Comparison of ENCODE assay signal across 9 mouse cellular contexts in the genomic region with DNA sequence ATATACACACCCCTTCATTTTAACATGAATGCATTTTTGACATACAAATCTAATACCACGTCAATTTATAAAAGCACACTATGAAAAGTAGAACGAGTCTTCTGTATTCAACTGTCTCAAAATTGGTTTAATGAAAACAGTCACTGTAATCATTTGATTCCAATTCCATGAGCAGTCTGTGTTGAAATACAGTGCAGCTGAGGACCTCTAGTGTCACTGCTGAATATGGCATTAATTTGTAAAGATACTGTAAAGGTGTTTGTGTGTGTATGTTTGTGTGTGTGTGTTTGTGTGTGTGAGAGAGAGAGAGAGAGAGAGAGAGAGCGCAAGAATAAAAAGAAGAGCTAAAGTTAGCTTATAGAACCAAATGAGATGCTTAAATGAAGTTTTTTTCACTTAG. TPM values are rescaled to one million over a fixed set of nuclear protein-coding genes. Genes with fewer than 3 reads are reported as not detected.
DNase-seq lines count a peak whose midpoint lies in the region; ATAC-seq and TF ChIP-seq lines count a peak whose summit lies in the region.
"Had no signal": no experiment of that assay in that cellular context is flagged by ENCODE, and none has a peak within 500 bp of the region (broad histone marks: within the 10 kb centered on the region; RNA-seq: fewer than 3 reads in every experiment).

No protein-coding gene starts in this region.

- H3K4me3 ChIP-seq in intestine, postnatal 0 days (ENCODE audit: low read depth, low read length): no peak overlapping the region
- no peak overlapping the region for H3K4me3 ChIP-seq in intestine, embryonic 16.5 days (ENCODE audit: low read length)
- H3K4me3 ChIP-seq in CH12.LX (replicated peaks in 1 of 3; ENCODE audit: low read depth in 2 of 3, low read length in 2 of 3, poor library complexity in 1 of 3): no peak overlapping the region

- 77% methylated on average over 3 of the region's 3 CpGs for WGBS in intestine, postnatal 0 days
- WGBS in intestine, embryonic 16.5 days: 73% methylated on average over 3 of the region's 3 CpGs

- TF ChIP-seq EP300 in CH12.LX (IDR thresholded peaks at IDR 0.05; ENCODE audit: low read length): no peak

- peak; percentile 94 for TF ChIP-seq RAD21 in CH12.LX (IDR thresholded peaks at IDR 0.05; ENCODE audit: low read depth, low read length)

- no peak overlapping the region for H3K4me2 ChIP-seq in intestine, postnatal 0 days (replicated peaks; ENCODE audit: low read depth)
- H3K4me2 ChIP-seq in intestine, embryonic 16.5 days (ENCODE audit: low read depth, low read length): no peak overlapping the region
- no peak overlapping the region for H3K4me2 ChIP-seq in CH12.LX (ENCODE audit: insufficient read depth, low read depth, poor library complexity, severe bottlenecking)

- in situ Hi-C loops in CH12.LX (cut with MboI; ENCODE audit: low pct_ligation_motif_present, low pct_unique_long_range_greater_than_20kb, low sequenced_read_pairs): loop anchor here (10.0 kb wide), 1 partner anchor 197 kb away; no protein-coding TSS in a partner anchor

- TF ChIP-seq CTCF in intestine, postnatal 0 days (IDR thresholded peaks at IDR 0.05; ENCODE audit: low read depth): peak; percentile 82
- peak in 1 of 2 experiments; percentile 86; a peak in 3 of 4 replicates for TF ChIP-seq CTCF in CH12.LX (conservative IDR thresholded peaks at IDR 0.05 in 1 of 2, IDR thresholded peaks at IDR 0.05 in 1 of 2; ENCODE audit: low read depth in 2 of 2, low read length in 2 of 2)

- ATAC-seq in intestine, postnatal 0 days: no peak
- no peak for ATAC-seq in intestine, embryonic 16.5 days

- no peaks in the 10 kb centered on the region for H3K9me3 ChIP-seq in intestine, postnatal 0 days (ENCODE audit: control insufficient read depth)
- H3K9me3 ChIP-seq in intestine, embryonic 16.5 days (ENCODE audit: control insufficient read depth, low read length): no peaks in the 10 kb centered on the region
- no peaks in the 10 kb centered on the region for H3K9me3 ChIP-seq in CH12.LX (replicated peaks; ENCODE audit: low read length)

- TF ChIP-seq POLR2A in CH12.LX (IDR thresholded peaks at IDR 0.05; ENCODE audit: low read depth, low read length): no peak

- H3K79me2 ChIP-seq in CH12.LX (replicated peaks; ENCODE audit: control insufficient read depth, extremely low read depth, insufficient read depth, poor library complexity, severe bottlenecking): no peaks in the 10 kb centered on the region

- H3K27ac ChIP-seq in intestine, postnatal 0 days (ENCODE audit: low read depth, low read length): no peak overlapping the region
- H3K27ac ChIP-seq in intestine, embryonic 16.5 days (ENCODE audit: low read length): no peak overlapping the region
- H3K27ac ChIP-seq in CH12.LX (ENCODE audit: insufficient read depth, low read depth): no peak overlapping the region

- H3K9ac ChIP-seq in intestine, postnatal 0 days (ENCODE audit: low read depth, low read length): no peak overlapping the region
- H3K9ac ChIP-seq in intestine, embryonic 16.5 days (ENCODE audit: low read depth, low read length): no peak overlapping the region
- no peak overlapping the region for H3K9ac ChIP-seq in CH12.LX (ENCODE audit: insufficient read depth, low read depth)

- DNase-seq in 3T3-L1 (ENCODE audit: low read depth, low spot score) (peak; percentile 70), CH12.LX (ENCODE audit: extremely low read depth) (peak; percentile 47)
- DNase-seq in forelimb bud, embryonic 11.5 days (ENCODE audit: low read depth, low spot score): peak; percentile 26
- DNase-seq in frontal cortex, postnatal 25 days (ENCODE audit: low spot score in 2 of 2): no peak
- no peak for DNase-seq in urinary bladder, adult 18-20 months (ENCODE audit: low spot score in 2 of 2)
- DNase-seq in frontal cortex, postnatal 10 days (ENCODE audit: low spot score in 2 of 2): no peak
- DNase-seq: right cerebral cortex, adult 18-20 months had no signal

- no peaks in the 10 kb centered on the region for H3K4me1 ChIP-seq in intestine, postnatal 0 days (replicated peaks; ENCODE audit: control insufficient read depth, insufficient read depth, low read length)
- H3K4me1 ChIP-seq in intestine, embryonic 16.5 days (ENCODE audit: control insufficient read depth, insufficient read depth, low read length): no peaks in the 10 kb centered on the region
- no peaks in the 10 kb centered on the region for H3K4me1 ChIP-seq in CH12.LX (ENCODE audit: control insufficient read depth in 1 of 2, insufficient read depth in 2 of 2)

- peaks cover 7% of the 10 kb centered on the region; the same call in 1 of the 2 replicates for H3K36me3 ChIP-seq in intestine, postnatal 0 days (ENCODE audit: control insufficient read depth, insufficient read depth)
- no peaks in the 10 kb centered on the region for H3K36me3 ChIP-seq in intestine, embryonic 16.5 days (ENCODE audit: control insufficient read depth, insufficient read depth, low read length)
- H3K36me3 ChIP-seq in CH12.LX (replicated peaks in 1 of 2; ENCODE audit: control insufficient read depth in 1 of 2, insufficient read depth in 1 of 2, low read length in 1 of 2): peaks cover 7 to 49% of the 10 kb centered on the region in 2 experiments

- no peaks in the 10 kb centered on the region for H3K27me3 ChIP-seq in intestine, postnatal 0 days (replicated peaks; ENCODE audit: control insufficient read depth, insufficient read depth, low read length)
- H3K27me3 ChIP-seq in intestine, embryonic 16.5 days (replicated peaks; ENCODE audit: control insufficient read depth, insufficient read depth, low read length): no peaks in the 10 kb centered on the region
- H3K27me3 ChIP-seq in CH12.LX (replicated peaks): no peaks in the 10 kb centered on the region

- dilution Hi-C loops in CH12.LX (cut with MboI; ENCODE audit: extremely low pct_ligation_motif_present, extremely low pct_unique_long_range_greater_than_20kb, low sequenced_read_pairs): no loop called here

TF ChIP-seq in CH12.LX, 34 proteins besides CTCF, POLR2A, EP300 and RAD21:
- peak; percentile 72 for TF ChIP-seq SMC3 (IDR thresholded peaks at IDR 0.05; ENCODE audit: low read depth, low read length)
- TF ChIP-seq ZNF384 (IDR thresholded peaks at IDR 0.05; ENCODE audit: low read depth, low read length): no peak
- no peak for TF ChIP-seq E2F4 (IDR thresholded peaks at IDR 0.05; ENCODE audit: insufficient replicate concordance, low read depth, low read length)
- 0 out of 2 replicates have a peak, but pooled peaks have one; percentile 37 for TF ChIP-seq JUND (conservative IDR thresholded peaks at IDR 0.05; ENCODE audit: low read depth, low read length)
- TF ChIP-seq NELFE (IDR thresholded peaks at IDR 0.05; ENCODE audit: low read depth, low read length): no peak

RNA-seq across cellular contexts. Expression of gene Aimp1, which starts 17.2 kb away (rescaled TPM):
- 73.0 and 75.4 TPM in 2 replicates for polyA plus RNA-seq in intestine, postnatal 0 days (2015; fragmentation: Nextera tagmentation; extraction: Ambion mirVana)
- polyA plus RNA-seq in intestine, embryonic 16.5 days (2015; fragmentation: Nextera tagmentation; extraction: Ambion mirVana): 75.5 and 78.8 TPM in 2 replicates
- 305 and 307 TPM in 2 replicates for total RNA-seq in CH12.LX (2012; rRNA removed)
- total RNA-seq in CH12.LX (2014; rRNA removed): 390 and 444 TPM in 2 replicates
- polyA plus RNA-seq in CH12.LX (2012; ENCODE audit: insufficient read length, low read depth): 298 and 328 TPM in 2 replicates

RNA-seq across cellular contexts. Expression of gene Tbck, which starts 17.4 kb away (rescaled TPM):
- 7.7 and 9.5 TPM in 2 replicates for polyA plus RNA-seq in intestine, postnatal 0 days (2015; fragmentation: Nextera tagmentation; extraction: Ambion mirVana)
- polyA plus RNA-seq in intestine, embryonic 16.5 days (2015; fragmentation: Nextera tagmentation; extraction: Ambion mirVana): 14.3 and 14.9 TPM in 2 replicates
- total RNA-seq in CH12.LX (2012; rRNA removed) (16.9 and 18.7 TPM in 2 replicates), CH12.LX (2014; rRNA removed) (13.7 and 14.5 TPM in 2 replicates)
- polyA plus RNA-seq in CH12.LX (2012; ENCODE audit: insufficient read length, low read depth): 7.4 and 9.2 TPM in 2 replicates

Comparison
In these comparisons a context has a peak if more than half of its experiments do, and no peak if none do; other contexts are left out.
1. DNase-seq: peak in 3T3-L1 (single experiment), CH12.LX (single experiment) and forelimb bud, embryonic 11.5 days (single experiment); none in frontal cortex, postnatal 25 days (0 of 2), urinary bladder, adult 18-20 months (0 of 2) and frontal cortex, postnatal 10 days (0 of 2).